Mouse (Mus musculus) common myeloid progenitor, adult 5-6 weeks (primary cell): ENCODE data around the gene Bdp1. TPM values are rescaled to one million over a fixed set of nuclear protein-coding genes. Genes with fewer than 3 reads are reported as not detected.
A peak's percentile ranks its signal among the peaks of the same experiment; 100 is the strongest.
"Not testable (repeated sequence)": the region's sequence is repeated elsewhere in the genome, so short reads cannot be mapped to it uniquely, and the experiment has no call there.

Experiments used
- ATAC-seq: replicated peaks from 2 replicates; pipeline ENCODE4 v1.8.0; 2016; ENCODE audit warnings: low read depth, mild to moderate bottlenecking, moderate TSS enrichment, inconsistent platforms; ENCODE audit not compliant: poor library complexity, severe bottlenecking
- total RNA-seq: library from RNA; stranded (forward); fragments of 200-1000, 187-1606 nt; gene quantifications from 2 replicates; pipeline ENCODE4 v1.2.3, GENCODE M21; 2017

Bdp1 gene
- total RNA-seq, result 66.5 and 72.8 TPM in 2 replicates

DNA sequence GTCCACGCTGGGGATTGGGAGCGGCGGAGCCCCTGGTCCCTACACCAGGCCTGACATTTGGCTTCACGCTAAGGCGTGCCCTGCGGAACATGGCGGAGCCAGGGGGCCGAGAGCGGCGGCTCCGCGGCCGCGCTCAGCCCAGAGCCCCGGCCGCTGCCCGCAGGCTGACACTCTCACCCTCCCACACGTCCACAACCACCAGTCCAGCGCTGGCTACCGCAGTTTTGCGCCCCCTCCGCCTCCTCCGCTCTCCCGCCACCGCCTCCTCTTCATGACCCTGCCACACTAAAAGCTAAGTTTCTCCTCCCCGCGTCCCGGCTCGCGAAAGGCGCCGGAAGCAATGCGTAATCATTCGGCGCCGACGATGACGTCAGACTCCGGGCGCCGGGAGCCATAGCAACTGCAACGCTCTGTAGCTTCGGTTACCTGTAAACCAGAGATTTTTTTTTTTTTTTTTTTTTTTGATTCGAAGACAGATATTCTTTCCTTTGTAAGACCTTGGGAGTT lies at the start of gene Bdp1:
TSS of gene Bdp1 (minus strand) at position 323 of the 507 bp plus-strand sequence.
- ATAC-seq, result peak; percentile 80

DNA sequence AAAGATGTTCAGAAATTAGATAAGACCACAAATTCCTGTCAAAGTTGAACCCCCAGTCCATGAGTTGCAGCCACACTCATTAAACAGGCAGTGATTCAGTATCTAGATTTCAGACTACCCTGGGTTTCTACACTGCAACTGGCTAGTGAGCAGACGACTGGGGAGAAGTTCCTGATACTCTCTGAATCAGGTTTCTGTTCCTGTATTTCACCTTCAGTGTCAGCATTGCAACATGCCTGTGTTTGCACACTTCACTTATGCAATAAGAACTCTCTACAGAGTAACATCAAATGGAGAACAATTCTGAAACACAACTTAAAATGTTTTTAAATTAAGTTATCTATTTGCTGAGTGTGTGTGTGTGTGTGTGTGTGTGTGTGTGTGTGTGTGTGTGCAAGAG lies 48.8 kb upstream of the Bdp1 start:
- ATAC-seq, result peak; percentile 94

DNA sequence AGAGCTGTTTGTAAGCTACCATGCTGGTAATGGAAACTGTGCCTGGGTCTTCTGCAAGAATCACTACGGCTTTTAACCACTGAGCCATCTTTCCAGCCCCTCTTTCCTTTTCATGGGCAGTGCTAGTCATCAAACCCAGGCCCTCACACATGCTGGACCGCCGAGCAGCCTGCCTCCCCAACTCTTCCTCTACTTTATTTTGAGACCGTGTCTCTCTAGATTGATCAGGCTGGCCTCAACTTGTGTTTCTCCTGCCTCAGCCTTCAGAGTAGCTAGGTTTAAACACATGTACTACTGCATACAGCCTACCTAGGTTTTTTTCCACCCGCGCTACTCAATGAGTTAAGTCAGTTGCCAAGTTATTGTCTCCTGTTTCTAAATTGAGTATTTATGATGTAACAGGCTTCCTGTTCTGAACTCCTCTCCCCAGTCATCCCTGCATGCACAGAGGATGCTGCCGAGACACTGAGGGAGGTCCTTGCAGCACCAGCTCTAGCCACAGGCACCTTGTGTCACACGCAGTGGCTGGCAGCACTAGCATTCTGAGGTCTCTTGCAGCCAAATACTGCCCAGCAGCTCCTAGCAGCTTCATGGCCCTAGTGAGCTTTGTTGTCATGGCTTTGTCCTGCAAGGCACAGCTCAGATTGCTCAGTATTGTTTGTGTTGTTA lies 37.9 kb upstream of the Bdp1 start:
- no peak for ATAC-seq

DNA sequence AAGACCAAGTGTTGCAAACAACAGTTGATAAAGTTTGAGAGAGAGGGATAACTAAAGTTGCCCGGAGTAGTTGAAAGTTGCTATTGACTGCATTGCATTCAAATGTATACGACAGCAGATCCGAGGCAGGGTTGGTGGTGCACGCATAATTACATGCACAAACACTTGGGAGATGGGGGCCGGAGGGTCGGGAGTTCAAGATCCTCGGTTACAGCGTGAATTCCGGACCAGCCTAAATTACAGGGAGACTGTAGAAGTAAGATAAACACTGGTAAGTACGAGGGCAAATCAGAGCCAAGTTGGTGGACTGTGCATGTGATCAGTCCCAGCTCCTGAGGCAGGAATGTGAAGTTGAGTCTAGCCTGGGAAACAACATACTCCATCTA lies 21.4 kb upstream of the Bdp1 start:
- ATAC-seq, result no peak

DNA sequence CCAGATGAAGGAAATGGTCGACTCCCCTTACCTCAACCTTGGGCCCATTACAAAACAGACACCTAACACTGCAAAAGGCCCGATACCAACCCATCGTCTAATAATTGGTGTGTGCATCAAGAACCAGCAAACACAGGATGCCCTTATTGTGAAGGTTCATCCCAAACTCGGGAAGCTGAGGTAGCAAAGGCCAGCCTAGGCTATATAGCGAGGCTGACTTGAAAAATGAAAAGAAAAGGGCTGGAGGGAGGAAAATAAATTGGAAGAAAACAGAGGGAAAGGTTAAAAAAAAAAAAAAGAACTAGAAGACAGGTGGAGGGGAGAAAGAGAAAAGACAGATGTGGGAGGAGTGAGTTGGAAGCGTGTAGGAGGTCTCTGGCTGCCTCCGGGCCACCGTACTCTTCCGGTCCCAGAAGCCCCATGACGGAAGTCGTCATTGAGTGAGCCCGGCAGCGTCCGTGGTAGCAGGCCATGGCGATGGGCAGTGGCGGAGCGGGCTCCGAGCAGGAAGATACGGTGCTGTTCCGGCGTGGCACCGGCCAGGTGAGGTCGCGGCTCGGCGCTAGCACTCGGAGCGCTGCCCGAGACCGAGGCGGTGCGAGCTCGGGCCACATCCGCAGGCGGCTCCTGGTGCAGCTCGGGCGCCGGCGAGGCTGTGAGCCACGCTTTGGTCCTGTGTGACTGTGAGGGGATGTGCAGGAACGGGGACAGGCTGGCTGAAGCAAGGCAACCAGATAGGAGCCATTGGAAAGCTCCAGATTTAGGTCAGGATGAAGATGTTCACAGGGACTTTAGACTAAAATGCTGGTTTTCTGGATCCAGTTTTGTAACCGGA lies 20.8 kb upstream of the Bdp1 start, which contains the start of gene Smn1:
TSS of gene Smn1 (plus strand) at position 430 of the 835 bp plus-strand sequence.
- ATAC-seq, result peak; percentile 100

DNA sequence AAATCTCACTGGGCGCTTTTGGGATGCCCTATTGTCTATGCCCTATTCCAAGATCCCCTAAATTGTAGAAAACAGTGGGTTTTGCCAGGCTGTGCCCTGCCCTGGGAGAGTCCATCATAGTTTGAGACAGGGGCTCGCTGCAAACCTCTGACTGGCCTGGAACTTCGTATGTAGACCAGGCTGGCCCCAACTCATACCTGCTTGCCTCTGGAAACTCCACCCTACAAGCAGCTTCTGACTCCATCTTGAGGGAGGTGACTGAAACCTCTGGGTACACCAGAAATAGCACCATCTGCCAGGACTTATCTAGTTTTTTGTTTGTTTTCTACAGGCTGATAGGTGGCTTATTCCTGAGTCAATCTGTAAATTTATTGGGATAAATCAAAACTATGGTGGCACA lies 20.1 kb upstream of the Bdp1 start:
- no peak for ATAC-seq

DNA sequence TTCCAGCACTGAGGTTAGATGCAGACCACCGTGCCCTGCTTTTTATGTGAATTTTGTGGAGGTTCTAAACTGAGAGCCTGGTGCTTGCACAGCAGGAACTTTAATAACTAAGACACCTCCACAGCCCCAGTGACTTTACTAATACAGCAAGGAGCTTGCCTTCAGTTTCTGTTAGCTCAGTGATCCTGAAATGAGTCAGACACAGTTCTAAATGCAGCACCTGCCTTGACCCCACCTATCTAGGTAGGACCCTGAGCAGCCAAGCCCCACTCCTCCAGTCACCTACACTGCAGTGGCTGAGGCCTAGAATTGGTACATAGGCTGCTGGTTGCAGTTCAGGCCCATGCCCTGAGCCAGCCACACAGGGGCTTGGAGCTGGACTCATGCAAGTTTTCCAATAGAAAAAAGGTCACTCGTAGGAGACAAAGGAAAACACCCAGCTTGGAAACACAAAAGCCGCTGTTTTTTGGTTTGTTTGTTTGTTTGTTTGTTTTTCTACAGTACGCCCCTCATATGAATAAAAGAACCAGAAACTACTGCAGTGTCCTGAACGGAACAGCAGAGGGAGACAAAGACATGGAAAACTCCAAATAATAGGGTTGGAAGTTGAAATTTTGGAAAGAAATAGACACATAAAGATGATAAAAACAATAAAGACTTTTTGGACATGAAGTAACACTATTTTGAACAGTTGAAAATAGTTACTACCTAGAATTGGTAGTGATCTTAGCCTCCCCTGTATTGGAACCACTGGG lies 8.5 kb upstream of the Bdp1 start:
- no peak for ATAC-seq

DNA sequence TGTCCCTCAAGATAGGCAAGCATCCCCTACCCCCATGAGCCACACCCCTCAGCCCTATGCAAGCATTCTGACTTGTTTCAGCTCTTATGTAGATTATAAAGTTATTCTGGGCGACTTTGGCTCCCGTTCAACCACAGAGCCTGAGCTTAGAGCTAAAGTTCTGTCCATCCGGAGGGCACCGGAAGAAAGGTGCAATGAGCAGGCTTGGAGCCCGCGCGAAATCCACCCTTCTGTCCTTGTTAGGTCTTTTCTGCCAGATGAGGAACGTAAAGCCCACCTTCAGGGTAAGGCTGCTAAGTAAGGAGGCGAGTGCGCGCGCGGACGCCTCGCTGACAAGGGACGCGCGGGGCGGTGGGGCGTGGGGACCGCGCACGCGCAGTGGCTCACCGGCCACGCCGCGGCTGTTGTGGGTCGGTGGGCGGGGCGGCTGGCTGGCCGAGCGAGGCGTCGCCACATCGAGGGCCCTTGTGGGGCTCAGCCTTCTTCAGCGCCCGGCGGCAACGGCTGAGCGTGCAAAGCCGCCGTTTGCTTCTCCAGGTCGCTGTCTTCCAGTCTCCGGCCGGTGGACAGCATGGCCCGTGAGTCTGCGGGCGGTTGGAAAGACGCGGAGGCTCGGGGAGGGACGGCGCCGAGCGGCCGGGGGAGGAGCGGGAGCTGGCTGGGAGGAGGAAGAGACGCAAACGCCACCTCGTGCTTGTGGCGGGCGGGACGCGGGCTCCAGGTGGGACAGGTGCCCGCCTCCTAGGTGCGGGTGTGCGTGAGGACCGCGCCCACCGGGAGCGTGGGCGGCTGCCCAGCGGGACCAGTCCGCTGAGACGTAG lies 4.0 kb upstream of the Bdp1 start, which contains the start of gene Serf1:
TSS of gene Serf1 (plus strand) at position 361 of the 821 bp plus-strand sequence.
- peak; percentile 50 for ATAC-seq

DNA sequence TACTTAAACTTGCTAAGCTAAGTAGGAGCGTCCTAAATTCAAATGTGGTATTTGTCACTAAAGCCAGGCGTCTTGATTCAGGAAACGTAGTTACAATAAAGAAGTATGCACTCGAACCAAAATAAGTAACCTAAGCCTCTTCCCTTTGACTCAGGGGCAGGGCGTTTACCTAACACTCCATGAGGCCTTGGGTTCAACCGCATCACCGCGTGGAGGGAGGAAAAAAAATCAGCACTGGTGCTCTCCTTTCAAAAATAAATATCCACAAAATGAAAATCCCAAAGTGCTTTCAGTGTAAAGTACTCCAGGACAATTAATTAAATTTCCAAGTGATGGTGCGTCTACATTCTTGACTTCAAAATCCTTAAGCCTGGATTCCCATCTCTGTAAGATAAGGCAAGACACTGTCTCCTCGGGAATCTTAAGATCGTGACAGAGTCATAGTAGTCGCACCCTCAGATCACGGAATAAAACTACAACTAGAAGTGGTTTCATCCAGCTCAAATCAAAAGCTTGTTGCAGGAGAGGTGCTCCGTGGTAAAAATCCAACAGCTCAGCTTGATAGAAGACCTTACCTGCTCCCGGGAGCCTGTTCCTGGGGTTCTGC lies 715 bp downstream of the Bdp1 start:
- no peak for ATAC-seq

DNA sequence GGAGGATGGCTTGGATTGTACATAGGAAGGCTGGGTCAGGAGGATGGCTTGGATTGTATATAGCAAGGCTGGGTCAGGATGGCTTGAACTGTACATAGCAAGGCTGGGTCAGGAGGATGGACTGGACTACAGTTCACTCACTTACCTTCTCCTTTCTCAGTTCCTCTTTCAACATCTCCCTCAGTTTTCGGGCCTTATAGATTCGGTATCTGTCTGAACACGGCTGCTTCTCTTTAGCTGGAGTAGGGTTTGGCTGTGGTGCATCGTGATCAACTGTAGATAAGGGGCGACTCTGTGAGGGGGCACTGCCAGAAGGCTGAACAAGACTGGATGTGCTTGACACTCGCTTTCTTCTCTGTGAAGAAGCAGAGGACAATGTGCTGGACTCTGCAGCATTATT lies 5.1 kb downstream of the Bdp1 start:
- peak; percentile 33; the same call in 1 of the 2 replicates for ATAC-seq

DNA sequence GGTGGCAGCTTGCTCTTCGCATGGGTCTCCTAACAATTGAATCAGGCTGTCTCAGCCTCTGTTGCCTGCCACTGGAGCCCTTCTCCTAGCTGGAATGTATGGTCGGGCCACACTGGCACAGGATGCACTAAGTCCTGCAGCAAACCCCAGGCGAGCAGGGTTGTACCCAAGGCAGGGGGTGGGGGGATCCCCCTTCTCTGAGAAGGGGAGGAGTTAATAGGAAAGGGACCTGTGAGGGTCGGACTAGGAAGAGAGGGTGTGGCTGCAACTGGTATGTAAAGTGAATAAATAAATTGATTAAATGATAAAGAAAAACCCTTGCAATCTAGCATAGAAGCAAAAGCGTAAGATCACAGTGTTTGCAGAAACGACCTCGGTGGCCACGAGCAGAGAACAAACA lies 32.4 kb downstream of the Bdp1 start:
- ATAC-seq, result no peak

DNA sequence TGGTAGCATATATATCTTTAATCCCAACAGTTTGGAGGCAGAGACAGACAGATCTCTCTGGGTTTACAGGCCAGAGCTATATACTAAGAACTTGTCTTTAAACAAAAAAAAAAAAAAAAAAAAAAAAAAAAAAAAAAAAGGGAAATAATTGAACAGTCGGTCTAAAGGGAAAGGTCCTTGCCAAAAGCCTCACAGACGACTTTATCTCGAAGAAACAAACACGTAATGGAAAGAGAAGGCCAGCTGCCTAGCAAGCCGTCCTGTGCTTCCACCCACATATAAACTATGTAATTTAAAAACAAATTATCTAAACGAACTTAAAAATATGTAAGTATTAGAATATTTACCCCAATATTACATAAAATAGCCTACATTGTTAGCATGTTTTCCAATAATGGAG lies 36.0 kb downstream of the Bdp1 start:
- ATAC-seq, result no peak

DNA sequence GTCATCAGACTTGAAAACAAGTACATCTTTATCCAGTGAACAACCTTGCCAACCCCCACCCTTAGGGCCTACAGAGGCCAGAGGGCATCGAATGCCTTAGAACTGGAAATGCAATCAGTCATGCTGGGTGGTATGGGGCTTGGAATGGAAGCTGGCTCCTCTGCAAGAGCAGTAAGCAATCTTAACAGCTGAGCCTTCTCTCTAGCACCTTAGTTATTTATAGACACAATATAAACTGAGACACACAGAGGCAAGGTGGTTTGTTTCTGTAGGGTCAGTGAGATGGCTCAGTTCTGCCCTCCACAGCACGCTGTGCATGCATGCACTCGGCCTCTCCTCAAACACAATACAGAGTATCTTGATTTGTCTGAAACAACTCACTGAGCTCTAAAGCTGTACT lies 39.9 kb downstream of the Bdp1 start:
- no peak for ATAC-seq

DNA sequence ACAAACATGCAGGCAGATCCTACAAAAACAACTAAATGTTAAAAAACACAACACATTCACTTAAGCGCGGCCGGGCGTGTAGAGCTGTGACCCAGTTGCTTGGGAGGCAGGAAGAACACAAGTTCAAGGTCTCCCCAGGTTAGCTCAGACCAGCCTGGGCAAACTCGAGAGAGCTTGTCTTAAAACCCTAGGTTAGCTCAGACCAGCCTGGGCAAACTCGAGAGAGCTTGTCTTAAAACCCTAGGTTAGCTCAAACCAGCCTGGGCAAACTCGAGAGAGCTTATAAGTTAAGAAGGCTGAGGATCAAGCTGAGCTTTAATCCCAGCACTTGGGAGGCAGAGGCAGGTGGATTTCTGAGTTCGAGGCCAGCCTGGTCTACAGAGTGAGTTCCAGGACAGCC lies 46.1 kb downstream of the Bdp1 start:
- not testable (repeated sequence) for ATAC-seq

DNA sequence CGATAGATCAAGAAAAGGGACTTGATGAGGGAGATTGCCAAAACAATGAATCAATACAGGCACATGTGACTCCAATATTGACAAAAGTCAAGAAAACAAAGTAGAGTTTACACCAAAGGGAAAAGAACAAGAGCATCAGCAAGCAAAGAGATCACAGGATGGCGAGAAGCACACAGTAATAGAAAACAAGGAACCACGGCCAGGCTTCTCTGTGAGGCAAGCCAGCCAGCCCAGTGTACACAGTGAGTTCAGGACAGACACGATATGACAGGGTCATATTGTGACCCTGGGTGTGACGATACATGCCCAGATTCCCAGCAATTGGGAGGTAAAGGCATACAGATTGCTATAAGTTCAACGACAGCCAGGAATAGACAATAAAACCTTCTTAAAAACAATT lies 77.9 kb downstream of the Bdp1 start:
- no peak for ATAC-seq

DNA sequence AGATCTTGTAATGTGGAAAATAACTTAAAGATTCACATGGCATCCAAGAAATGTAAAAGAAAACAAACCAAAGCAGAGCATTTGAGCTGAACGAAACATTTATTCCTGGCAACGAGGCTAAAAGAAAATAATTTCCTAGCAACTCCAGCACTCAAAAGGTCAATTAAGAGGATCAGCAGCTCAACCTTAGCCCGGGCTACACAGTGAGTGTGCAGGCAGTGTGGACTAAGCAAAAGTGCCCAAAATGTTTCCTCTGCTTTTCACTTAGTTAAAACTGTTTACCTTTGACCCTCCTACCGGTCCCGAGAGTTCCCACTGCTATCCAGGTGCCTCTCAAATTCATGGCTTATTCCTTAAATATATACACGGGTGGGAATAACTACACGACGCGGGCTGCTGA lies 87.0 kb downstream of the Bdp1 start:
- ATAC-seq, result no peak

DNA sequence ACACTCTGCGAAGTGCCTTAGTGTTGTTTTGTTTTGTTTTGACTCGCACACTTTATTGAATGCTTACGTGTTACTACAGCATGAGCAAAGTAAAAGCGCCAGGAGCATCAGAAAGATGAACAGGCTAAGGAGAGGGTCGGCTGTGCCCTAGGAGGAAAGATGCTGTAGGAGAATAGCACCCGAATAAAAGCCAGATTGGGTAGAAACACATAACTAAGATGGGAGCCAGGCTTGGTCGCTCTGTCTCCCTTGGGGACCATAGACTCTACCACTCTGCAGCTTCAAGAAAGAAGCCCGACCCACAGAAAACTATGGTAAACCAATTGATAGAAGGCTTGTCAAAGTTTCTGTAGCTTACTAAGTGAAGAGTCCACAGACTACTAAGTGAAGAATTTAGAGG lies 87.9 kb downstream of the Bdp1 start:
- ATAC-seq, result no peak; the same call in 1 of the 2 replicates

DNA sequence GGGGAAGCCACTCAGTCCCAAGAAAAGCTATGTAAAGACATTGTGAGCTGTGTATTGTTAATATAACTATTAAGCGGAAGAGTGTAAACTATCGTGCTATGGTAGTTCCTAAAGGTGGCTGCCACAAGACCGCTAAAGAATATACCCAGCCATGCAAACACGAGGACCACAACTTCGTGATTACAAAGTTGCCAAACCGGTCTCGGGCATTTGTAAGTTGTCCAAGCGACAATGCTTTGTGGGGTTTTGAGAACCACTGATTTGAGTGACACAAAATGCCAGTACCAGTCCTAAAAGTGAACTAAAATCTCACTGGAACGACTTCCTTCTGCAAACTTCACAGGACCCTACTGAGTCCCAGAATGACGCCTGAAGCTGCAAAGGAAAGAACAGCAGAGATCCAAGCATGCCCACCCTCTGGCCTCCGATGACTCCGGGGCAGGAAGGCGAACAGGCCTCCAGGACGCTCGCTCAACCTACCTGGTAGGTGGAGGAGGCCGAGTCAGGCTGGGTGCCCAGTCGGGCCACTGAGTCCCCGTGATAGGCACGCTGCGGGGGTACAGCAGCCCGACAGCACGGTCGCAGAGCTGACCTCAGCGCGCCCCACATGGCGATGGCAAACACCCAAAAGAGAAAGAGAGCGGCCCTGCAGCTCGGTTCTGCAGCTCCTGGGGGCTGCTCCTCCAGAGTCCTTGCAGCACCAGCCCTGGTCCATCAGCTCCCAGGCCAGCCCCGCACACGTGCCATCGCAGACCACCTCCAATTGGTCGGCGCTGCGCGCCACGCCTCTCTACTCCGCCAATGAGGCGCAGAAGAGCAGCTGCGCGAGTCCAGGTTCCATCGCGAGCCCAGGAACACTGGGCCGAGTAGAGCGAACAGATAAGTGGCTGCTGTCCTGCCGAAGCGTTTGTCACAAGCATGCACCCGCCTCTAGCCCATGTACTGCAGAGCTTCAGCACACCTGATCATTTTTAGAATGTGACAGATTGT lies 88.7 kb downstream of the Bdp1 start, which contains the start of gene Mccc2:
TSS of gene Mccc2 (minus strand) at position 734 of the 990 bp plus-strand sequence.
- peak; percentile 100 for ATAC-seq
